Mouse (Mus musculus): ENCODE data around the gene Ttc13. TPM values are rescaled to one million over a fixed set of nuclear protein-coding genes. Genes with fewer than 3 reads are reported as not detected.

Gene Ttc13
- polyA plus RNA-seq, 1 experiment: 0.42 TPM

DNA sequence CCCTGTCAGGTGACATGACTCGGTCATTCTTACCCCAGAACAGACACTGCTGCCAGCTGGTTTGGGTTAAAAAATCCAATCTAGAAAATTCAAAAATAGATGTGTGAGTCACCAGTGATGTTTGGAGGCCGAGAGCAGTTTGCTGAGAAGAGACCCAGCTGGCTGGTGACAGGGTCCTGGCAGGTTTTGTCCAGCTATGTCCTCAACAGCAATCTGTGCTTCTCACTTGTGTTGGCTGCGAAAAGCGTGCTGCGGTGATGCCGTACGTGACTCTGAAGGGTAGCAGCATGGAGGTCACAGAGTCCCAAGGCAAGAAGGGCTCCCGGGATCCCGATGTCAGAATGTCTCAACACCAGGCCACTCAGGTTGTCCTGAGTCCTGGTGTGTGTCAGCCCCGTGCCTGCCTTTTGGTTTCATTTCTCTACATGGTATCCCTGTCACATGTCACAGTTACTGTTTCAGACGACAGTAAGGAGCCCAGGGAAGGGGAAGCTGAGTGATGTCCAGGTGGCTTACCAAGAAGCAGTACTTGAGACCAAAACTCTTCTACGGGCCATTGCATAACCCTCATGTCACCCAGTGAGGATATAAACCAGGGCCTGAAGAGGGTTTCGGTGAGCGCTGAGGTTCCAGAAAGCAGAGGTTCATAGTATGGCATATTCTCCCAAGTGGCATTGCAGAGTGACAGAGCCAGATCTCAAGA is 88.6 kb downstream of the Ttc13 start:
- Histone ChIP-seq H3K27me3 (ENCODE audit: control insufficient read depth) (no peaks in the 10 kb centered on the region), H3K36me3 (ENCODE audit: control insufficient read depth) (peaks cover 31% of the 10 kb centered on the region), H3K4me3 (replicated peaks) (no peak overlapping the region), H3K4me1 (ENCODE audit: control insufficient read depth) (peaks cover 3% of the 10 kb centered on the region; the same call in 1 of the 2 replicates), H3K9me3 (ENCODE audit: control insufficient read depth, low read length) (no peaks in the 10 kb centered on the region)
- TF ChIP-seq TAL1 (IDR thresholded peaks at IDR 0.05; ENCODE audit: low read length) (no peak), GATA1 (IDR thresholded peaks at IDR 0.05; ENCODE audit: low read length) (no peak)

GRCm38 (mm10) chr8:124631966-124632365 is 89.8 kb downstream of the Ttc13 start:
- Histone ChIP-seq H3K4me3 (replicated peaks) (no peak overlapping the region), H3K36me3 (ENCODE audit: control insufficient read depth) (peaks cover 19% of the 10 kb centered on the region), H3K27me3 (ENCODE audit: control insufficient read depth) (no peaks in the 10 kb centered on the region), H3K9me3 (ENCODE audit: control insufficient read depth, low read length) (no peaks in the 10 kb centered on the region), H3K4me1 (ENCODE audit: control insufficient read depth) (peaks cover 3% of the 10 kb centered on the region; the same call in 1 of the 2 replicates)
- no peak for TF ChIP-seq TAL1 (IDR thresholded peaks at IDR 0.05; ENCODE audit: low read length)
- no peak for TF ChIP-seq GATA1 (IDR thresholded peaks at IDR 0.05; ENCODE audit: low read length)

- Histone ChIP-seq H3K36me3 (ENCODE audit: control insufficient read depth) (peaks cover 9% of the 10 kb centered on the region), H3K4me3 (replicated peaks) (no peak overlapping the region), H3K9me3 (ENCODE audit: control insufficient read depth, low read length) (no peaks in the 10 kb centered on the region), H3K4me1 (ENCODE audit: control insufficient read depth) (peaks cover 3% of the 10 kb centered on the region; the same call in 1 of the 2 replicates), H3K27me3 (ENCODE audit: control insufficient read depth) (no peaks in the 10 kb centered on the region)
- TF ChIP-seq GATA1 (IDR thresholded peaks at IDR 0.05; ENCODE audit: low read length): no peak
- TF ChIP-seq TAL1 (IDR thresholded peaks at IDR 0.05; ENCODE audit: low read length): no peak
These were observed 90.9 kb downstream of the Ttc13 start for GRCm38 (mm10) chr8:124630891-124631290.

- peaks cover 3% of the 10 kb centered on the region; the same call in 1 of the 2 replicates for H3K4me1 ChIP-seq (ENCODE audit: control insufficient read depth)
- H3K9me3 ChIP-seq (ENCODE audit: control insufficient read depth, low read length): no peaks in the 10 kb centered on the region
- no peaks in the 10 kb centered on the region for H3K27me3 ChIP-seq (ENCODE audit: control insufficient read depth)
- no peak for TF ChIP-seq TAL1 (IDR thresholded peaks at IDR 0.05; ENCODE audit: low read length)
- TF ChIP-seq GATA1 (IDR thresholded peaks at IDR 0.05; ENCODE audit: low read length): no peak
- no peak overlapping the region for H3K4me3 ChIP-seq (replicated peaks)
- peaks cover 6% of the 10 kb centered on the region for H3K36me3 ChIP-seq (ENCODE audit: control insufficient read depth)
These were observed 91.3 kb downstream of the Ttc13 start for GRCm38 (mm10) chr8:124630489-124630888.

- Histone ChIP-seq H3K4me3 (replicated peaks) (no peak overlapping the region), H3K36me3 (ENCODE audit: control insufficient read depth) (no peaks in the 10 kb centered on the region), H3K9me3 (ENCODE audit: control insufficient read depth, low read length) (no peaks in the 10 kb centered on the region), H3K27me3 (ENCODE audit: control insufficient read depth) (no peaks in the 10 kb centered on the region), H3K4me1 (ENCODE audit: control insufficient read depth) (no peaks in the 10 kb centered on the region)
- no peak for TF ChIP-seq TAL1 (IDR thresholded peaks at IDR 0.05; ENCODE audit: low read length)
- no peak for TF ChIP-seq GATA1 (IDR thresholded peaks at IDR 0.05; ENCODE audit: low read length)
These were observed 95.5 kb downstream of the Ttc13 start for GRCm38 (mm10) chr8:124626251-124626650.

Other genes starting within 250 kb of the Ttc13 start
- gene Cog2, start 201.2 kb downstream of the Ttc13 start, polyA plus RNA-seq (2012): 0.87 and 1.0 TPM in 2 replicates
- gene Agt, start 152.3 kb downstream of the Ttc13 start, polyA plus RNA-seq (2012): 0.05 and 0.10 TPM in 2 replicates
- not detected in 2 replicates for gene Capn9, start 145.9 kb downstream of the Ttc13 start, polyA plus RNA-seq (2012)
- 3.5 TPM in 2 replicates for gene 2310022B05Rik, start 58.6 kb downstream of the Ttc13 start, polyA plus RNA-seq (2012)
- gene Arv1, start 156 bp upstream of the Ttc13 start, polyA plus RNA-seq (2012): 0.11 and 0.29 TPM in 2 replicates
- not detected in 2 replicates for gene Fam89a, start 29.8 kb upstream of the Ttc13 start, polyA plus RNA-seq (2012)
- not detected in 2 replicates for gene Trim67, start 71.1 kb upstream of the Ttc13 start, polyA plus RNA-seq (2012)
- 4.4 and 6.1 TPM in 2 replicates for gene Gnpat, start 141.1 kb upstream of the Ttc13 start, polyA plus RNA-seq (2012)
- 0.82 and 0.93 TPM in 2 replicates for gene 2810004N23Rik, start 141.1 kb upstream of the Ttc13 start, polyA plus RNA-seq (2012)
- gene Exoc8, start 175.7 kb upstream of the Ttc13 start, polyA plus RNA-seq (2012): 0.10 and 0.18 TPM in 2 replicates
- gene Sprtn, start 175.9 kb upstream of the Ttc13 start, polyA plus RNA-seq (2012): 0.20 and 0.28 TPM in 2 replicates
- 0.56 and 0.81 TPM in 2 replicates for gene Egln1, start 227.3 kb upstream of the Ttc13 start, polyA plus RNA-seq (2012)

Measured in erythroblast, embryonic 14.5 days (primary cell).